Mouse (Mus musculus): Measurements from ENCODE around the gene Psmd9. TPM values are rescaled to one million over a fixed set of nuclear protein-coding genes. Genes with fewer than 3 reads are reported as not detected.

Gene Psmd9
- total RNA-seq, 2 experiments from 2014 or later: 28.2 to 30.8 TPM

DNA sequence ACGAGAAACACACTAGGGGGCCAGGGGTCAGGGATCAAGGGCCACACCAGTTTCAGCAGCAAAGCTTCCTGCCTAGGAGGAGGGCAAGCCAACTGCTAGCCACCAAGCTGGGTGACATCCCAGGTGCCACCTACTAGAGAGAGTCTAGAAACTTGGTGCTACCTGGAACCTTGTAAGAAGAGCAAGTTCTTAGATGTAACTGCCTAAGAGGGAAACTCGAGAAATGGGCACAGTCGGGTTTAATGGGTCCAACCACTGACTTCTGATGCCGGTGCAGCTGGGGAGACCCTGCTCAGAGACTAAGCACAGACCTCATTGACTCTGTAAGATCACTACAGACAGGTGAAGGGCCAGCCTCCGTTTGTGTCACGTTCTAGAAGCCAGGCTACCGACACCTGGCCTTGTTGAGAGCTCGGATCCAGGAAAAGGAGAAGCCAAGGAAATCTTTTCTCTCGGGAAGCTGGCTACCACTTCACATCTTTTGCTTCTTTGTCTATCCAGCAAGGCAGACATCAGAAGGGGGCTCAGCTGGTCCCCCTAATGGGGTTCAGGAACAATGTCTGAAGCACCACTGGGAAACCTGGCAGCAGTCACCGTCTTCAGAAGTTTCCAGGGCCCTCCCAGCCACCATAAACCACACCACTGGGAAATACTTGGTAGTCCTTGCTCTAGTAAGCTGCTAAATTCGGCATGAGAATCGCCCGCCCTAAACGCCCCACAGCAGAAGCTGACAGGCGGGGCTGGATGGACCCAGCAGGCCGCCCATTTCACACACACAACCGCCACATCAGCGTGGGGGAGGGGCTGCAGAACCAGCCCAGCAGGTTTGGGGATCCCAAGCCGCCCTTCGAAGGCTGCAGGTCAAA lies 31.9 kb upstream of the Psmd9 start:
- no peak for DNase-seq

DNA sequence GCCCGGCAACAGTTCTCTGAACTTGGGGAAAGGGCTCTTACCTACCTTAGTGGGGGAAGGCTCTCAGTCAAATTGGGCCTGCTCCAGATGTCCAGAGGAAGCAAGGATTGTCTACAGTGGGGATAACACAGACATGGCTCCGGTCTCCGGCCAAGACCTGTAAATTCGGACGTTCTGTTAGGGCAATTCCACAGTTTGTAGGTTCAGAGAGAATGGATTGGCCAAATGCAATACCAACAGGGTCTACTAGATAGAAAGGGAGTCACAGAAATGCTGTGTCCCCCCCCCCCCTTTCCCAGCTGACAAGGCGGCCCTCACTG lies 31.3 kb upstream of the Psmd9 start:
- DNase-seq: no peak

DNA sequence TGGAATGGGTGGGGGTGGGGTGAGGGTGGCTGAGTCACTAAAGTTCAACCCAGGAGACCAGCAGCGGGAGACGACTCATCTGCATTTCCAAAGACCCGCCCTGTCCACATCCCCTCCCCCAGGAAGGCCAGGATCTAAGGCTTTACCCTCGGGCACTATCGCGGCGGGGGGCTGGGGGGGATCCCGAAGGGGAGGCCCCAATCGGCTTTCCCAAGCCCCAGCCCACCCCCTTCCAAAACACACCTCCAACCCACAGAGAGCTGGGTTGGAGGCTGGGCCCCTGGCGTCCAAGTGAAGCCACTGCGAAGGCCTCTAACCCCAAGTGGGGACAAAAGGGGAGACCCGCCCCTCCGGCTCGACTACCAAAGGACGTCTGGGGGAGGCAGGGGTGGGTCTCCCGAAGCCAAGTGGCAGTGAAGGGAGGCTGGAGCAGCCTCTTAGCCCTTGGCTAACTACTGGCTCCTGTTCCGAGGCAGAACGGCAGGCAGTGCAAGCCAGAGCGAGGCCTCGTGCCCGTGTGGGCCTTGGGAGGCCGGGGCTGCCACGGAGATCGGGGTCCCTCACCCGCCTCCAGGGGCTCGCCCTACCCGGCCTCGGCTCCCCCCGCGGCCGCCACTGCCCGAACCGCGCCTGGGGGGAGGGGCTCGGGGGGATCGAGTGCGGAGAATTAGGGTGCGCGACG lies 30.8 kb upstream of the Psmd9 start:
- DNase-seq: peak in 1 of 2 experiments; percentile 50

DNA sequence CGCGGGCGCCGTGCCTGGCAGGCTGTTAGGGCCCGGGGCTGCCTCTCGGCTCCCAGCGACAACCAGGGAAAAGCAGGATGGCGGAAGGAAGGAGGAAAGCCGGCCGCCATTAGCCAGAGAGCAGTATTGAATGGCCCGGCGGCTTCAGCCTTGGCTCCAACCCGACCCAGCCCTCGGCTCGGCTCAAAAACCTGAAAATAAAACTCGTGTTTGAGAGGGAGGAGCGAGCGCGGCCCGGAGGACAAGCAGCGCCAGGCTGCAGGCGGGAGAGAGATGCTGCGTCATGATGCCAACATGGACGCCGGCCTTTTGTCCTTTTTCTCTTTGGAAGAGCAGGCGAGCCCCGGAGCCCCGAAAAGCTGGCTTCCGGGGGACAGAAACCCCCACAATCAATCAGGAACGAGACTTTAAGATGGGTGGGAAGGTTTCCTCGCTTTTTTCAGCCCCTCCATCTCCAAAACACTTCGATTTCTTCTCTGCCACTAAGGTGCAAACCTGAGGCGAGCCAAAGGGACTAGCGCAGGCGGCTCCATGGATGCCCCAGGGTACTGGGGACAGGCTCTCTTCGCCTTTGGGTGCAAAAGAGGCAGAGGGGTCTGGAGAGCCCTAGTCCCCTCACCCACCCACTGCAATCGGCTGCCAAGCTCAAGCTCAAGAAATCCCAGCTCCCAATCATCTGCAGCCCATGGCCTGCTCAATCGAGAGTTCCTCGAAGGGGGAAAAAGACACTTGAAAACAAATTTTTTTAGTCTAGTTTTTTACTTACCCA lies 30.1 kb upstream of the Psmd9 start:
- DNase-seq: peak; percentile 84

DNA sequence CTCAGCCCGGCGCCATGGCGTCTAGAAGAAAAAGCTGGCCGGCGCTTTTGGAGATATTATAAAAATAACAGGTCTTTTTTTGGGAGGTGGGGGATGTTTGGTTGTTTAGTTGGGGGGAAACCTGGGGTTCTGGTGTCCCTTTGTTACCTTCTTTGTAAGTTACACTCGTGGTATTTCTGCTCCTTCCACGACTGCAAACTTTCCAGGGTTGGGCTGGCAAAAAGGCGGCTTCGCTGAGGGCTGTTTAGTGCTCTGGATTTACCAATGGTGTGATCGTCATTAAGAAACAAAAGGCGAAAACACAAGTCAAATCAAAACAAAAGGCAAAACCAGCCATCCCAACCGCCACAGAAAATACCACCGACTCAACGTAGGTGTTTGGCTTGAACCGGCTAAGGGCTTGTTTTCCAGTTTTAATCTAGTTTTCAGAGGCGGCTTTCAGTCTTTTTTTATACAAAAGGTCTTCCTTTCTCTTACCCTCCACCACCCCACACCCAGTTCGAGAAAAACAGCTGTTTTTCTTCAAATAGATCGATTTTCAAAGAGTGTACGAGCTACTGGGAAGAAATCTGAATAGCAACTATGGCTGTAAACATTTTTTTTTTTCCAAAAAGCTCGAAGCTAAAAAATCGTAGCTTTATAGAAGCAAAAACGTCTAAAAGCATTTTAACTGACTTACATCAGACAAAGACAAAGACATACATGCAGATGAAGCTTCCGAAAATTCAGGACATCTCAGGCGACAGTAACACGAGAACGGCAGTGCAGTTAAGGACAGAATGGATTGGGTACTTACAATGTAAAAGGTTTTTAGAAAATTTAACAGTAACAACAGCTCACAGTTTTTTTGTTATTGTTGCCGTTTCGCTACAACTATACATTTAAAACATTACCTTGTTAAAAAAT lies 29.2 kb upstream of the Psmd9 start:
- DNase-seq: no peak

DNA sequence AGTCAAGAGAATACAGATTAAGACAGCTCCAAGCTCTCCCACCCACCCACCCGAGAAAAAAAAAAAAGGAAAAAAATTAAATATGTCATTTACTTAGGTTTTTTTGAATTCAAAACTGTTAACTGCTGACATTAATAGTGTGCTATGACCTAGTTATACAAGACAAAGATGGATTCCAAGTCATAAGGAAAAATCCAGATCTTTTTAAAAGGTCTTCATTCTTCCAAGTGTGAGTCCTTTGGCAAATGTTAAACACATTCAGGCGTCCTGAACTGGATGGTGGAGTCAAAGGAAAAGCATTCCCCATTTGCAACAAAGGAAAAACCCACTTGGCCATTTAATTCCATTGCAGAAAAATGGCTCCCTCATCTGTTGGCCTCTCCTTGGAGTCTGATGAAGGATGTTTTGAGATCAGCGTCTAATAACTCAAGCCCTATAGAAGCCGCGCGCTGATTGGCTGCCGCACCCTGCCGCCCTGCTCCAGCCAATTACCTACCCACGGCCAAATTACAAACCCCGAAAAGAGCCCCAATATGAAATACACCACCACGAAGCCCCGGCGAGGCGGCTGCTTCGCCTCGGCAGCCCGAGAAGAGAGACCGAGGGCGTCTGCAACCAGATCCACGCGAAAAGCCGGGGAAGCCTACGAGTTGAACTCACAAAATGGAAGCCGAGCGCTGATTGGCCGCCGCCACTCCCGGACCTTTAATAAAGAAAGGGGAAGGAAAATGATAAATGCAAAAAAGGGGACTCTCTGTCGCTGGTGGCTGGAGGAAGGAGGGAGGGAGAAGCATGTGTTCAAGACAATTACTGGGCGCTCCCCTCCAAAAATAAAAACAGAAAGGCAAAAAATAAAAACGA lies 28.3 kb upstream of the Psmd9 start:
- DNase-seq: peak; percentile 92 to 93

DNA sequence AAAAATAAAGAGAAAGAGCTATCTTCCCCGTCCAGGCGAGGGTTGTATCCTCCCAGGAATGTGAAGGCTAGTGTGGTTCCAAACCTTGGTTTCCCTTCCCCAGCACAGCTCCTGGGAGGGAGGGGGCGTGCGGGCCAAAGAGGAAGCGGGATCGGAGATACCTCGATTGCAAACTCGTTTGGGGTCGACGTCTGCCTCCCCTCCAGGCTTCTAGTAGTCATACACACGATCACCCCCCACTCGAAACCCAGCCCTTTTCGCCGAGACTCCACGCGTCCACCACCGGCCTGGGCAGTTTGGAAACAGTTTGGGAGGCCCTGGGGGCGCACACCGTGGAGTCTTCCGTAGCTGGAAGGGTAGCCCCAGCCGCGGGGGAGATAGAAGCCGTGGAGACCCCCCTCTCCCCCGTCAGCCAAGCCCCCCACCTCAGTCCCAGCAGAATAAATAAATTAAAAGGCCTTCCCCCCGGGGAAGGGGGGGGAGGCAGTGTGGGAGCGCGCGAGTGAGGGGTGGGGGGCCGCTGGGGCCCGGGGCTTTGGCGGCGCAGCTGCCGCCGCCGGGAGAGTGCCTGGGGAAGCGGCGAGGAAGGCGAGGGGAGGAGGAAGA lies 27.6 kb upstream of the Psmd9 start:
- DNase-seq: peak in 1 of 2 experiments; percentile 59

DNA sequence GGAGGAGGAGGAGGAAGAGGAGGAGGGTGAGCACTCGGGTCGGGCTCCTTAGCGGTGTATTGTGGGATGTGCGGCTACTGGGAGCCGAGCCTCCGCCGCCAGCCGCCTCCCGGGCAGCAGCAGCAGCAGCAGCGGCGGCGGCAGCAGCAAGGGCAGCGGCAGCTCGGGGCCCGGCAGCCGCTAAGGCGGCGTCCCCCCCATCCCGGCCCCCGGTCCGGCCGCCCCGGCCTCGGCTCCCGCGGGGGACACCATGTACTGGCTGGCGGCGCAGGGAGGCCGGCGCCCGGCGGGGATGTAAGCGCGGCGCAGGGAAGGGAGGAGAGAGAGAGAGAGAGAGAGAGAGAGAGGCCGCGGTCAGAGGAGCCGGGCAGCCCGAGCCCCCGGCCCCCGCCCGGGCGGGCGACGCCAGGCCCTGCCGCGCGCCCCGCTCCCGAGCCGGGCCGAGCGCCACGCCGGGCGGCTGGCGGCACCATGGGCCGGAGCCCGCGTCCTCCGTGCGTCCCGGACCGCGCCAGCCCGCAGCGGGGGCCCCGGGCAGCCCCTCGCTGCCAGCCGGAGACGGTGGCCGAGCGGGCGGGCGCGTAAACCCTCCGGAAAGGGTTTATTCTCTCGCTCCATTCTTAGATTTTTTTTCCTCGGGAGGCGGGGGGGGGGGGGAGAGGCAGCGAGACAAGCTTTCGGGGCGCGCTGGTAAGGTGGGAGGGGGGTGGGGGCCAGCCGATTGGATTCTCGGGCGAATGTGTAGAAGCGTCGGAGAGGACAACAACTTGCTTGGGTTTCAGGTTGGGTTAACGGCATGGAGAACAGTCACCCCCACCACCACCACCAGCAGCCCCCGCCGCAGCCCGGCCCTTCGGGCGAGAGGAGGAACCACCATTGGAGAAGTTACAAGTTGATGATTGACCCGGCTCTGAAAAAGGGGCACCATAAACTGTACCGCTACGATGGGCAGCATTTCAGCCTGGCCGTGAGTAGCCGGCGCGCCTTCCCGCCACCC lies 26.8 kb upstream of the Psmd9 start, which contains the start of gene Setd1b:
Gene Setd1b, plus strand, starts transcription at position 33 of the 997 bp plus-strand sequence.
- DNase-seq: peak in 1 of 2 experiments; percentile 50

DNA sequence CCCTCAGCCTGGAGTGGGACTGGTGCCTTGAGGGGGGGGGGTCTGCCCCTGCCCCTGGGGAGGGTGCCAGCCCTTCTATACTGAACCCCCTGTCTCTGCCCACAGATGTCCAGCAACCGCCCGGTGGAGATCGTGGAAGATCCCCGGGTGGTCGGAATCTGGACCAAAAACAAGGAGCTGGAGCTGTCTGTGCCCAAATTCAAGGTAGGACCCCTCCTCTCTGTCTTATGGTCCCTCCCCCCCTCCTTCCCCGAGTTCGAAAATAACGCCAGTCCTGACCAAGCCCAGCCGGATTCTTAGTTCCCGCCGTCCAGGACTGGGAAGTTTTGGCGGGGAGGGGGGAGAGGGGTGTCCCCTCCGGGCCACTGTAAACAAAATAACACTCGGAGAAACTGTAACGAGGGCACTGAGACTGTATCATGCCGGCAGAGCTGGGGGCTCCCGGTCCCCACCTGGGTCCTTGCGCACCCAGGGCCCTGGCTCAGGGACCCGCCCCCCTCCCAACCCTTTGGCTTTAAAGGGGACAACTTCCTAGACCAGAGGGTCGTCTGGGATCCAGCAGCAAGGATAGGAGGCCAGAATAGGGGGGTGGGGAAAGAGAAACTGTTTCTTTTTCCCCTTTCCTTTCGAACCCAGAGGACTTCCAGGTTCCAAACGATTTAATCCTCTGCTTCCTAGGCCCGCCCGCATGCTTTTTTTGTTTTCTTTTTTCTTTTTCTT lies 25.8 kb upstream of the Psmd9 start:
- DNase-seq: no peak

DNA sequence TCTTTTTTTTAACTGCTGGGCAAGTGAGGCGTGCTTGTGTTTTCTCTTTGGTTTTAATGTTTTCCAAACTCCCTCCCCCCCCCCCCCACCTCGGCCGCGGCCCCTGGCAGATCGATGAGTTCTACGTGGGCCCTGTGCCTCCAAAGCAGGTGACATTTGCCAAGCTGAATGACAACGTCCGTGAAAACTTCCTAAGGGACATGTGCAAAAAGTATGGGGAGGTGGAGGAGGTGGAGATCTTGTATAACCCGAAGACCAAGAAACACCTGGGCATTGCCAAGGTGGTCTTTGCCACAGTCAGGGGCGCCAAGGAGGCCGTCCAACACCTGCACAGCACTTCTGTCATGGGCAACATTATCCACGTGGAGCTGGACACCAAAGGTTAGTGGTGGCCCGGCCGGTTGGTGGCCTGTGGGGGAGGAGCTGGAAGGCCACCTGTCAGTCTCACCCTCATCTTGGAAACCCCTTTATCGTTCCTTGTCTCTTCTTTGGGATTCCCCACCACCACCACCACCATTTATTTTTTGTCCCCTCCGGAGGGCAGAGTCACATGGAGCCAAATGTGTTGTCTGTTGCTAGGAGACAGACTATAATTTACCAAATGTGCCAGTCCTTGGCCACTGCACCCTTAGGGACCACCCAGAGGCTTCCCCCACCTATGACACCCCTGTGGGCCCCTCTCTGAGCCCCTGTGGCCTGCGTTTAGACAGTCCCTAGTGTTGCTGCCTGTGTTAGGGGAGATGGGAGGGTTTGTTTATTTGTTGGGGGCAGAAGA lies 25.1 kb upstream of the Psmd9 start:
- no peak for DNase-seq

DNA sequence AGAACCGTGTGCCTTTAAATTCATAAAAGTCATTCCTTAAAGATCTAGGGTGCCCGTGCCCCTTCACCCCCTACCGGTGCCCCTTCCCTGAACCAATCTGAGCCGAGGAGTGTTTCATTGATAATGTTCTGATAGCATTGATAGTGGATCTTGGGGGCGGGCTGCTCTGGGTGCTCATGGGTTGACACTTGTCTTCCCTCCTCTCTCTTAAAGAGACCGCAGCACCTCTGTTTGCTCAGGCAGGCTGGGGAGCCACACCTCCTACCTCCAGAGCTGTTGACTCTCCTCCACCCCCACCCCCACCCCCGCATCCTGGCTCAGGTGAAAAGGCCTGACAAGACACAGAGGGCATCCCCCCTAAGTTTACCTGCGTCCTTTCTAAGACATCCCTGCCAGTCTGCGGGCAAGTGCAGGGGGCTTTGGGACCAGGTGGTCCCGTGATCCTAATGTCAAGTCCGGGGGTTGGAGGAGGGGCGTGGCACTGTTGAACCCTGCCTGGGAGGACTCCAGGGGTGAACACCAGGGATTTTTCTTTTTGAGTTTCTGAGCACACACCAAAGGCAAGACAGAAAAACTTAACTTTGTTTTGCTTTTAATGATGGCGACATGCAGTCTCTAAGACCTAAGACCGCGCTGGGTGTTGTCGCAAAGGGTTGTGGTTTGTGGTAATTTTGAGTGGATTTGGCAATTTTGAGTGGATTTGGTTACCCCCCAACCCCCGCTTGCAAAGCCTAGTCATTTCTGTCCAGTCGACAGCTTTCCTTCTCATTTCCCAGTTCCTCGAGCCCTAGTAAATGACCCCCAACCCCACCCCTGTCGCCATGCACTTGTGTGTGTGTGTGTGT lies 24.2 kb upstream of the Psmd9 start:
- no peak for DNase-seq

DNA sequence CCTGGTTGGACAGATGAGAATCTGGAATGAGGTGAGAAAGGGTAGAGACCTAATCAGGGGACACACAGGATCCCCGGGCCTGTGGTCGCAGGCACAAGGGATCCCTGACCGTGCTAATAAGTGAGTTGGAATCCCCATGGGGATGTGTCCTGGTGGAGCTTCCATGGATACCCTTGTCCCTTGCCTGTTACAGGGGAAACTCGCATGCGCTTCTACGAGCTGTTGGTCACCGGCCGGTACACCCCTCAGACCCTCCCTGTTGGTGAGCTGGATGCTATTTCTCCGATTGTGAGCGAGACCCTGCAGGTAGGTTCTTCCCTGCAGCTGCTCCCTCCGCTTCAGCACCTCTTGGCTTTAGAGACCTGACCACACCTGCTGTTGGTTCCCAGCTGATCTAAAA lies 22.9 kb upstream of the Psmd9 start:
- DNase-seq: no peak

DNA sequence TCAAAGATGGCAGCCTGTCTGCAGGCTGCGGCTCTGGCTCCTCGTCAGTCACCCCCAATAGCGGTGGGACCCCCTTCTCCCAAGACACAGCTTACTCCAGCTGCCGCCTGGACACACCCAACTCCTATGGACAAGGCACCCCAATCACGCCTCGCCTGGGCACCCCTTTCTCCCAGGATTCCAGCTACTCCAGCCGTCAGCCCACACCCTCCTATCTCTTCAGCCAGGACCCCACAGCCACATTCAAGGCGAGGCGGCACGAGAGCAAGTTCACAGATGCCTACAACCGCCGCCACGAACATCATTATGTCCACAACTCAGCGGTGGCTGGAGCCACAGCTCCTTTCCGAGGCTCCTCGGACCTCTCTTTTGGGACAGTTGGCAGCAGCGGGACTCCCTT lies 21.6 kb upstream of the Psmd9 start:
- DNase-seq: no peak

DNA sequence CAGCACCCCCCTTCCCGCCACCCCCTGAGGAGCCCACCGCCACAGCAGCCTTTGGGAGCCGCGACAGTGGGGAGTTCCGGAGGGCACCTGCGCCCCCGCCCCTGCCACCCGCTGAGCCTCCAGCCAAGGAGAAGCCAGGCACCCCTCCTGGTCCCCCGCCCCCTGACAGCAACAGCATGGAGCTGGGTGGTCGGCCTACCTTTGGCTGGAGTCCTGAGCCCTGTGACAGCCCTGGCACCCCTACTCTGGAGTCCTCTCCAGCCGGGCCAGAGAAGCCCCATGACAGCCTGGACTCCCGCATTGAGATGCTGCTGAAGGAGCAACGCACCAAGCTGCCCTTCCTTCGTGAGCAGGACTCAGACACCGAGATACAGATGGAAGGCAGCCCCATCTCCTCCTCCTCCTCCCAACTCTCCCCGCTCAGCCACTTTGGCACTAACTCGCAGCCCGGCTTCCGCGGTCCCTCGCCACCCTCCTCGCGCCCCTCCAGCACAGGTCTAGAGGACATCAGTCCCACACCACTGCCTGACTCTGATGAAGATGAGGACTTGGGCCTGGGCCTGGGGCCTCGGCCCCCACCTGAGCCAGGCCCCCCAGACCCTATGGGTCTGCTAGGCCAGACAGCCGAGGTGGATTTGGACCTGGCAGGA lies 21.0 kb upstream of the Psmd9 start:
- DNase-seq: no peak

DNA sequence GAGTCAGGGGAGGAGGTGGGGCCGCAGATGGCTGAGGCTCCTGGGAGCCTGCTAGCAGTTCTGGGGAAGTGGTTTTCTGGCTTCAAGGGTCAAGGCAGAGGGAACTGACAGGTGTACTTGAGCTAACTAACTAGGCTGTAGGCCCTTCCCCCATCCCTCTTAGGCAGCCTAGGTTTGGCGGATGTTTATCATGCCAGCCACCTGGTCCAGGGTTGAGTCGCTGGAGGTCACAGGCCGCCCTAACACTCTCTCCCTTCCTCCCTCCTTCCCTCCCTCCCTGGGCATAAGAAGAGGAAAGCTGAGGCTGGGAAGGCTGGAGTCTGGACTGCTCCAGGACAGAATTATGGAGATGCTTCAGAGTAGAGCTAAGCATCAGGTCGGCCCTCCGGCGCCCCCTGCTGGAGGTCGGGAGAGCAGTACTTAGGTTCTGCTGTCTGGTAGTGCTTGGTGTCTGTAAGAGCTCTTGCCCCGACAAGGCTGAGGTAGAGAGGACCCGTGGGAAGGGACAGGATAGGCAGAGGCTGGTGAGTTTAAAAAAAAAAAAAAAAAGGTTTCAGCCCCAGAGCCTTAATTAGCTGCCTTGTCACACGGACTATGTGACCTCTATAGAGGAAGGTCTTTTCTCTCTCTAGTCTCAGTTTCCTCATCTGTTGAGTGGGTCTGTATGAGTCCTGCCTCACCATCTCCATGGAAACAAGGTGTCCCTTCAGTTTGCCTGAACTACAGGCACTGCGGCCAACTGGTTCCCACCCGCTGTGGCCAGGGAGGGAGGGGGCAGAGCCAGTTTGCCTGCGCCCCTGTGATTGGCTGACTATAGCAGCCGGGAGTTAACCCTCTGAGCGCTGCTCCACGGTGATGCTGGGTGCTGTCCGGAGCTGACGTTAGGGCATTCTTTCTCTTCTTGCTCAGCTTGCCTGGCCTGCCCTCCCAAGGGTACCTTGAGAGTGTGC lies 19.5 kb upstream of the Psmd9 start:
- peak; percentile 87 to 90 for DNase-seq

Data from layer of hippocampus, postnatal 36 days (tissue).